Mouse (Mus musculus): ENCODE data around the gene Maml1.
"Not testable (repeated sequence)": the region's sequence is repeated elsewhere in the genome, so short reads cannot be mapped to it uniquely, and the experiment has no call there.

Maml1 gene

DNA sequence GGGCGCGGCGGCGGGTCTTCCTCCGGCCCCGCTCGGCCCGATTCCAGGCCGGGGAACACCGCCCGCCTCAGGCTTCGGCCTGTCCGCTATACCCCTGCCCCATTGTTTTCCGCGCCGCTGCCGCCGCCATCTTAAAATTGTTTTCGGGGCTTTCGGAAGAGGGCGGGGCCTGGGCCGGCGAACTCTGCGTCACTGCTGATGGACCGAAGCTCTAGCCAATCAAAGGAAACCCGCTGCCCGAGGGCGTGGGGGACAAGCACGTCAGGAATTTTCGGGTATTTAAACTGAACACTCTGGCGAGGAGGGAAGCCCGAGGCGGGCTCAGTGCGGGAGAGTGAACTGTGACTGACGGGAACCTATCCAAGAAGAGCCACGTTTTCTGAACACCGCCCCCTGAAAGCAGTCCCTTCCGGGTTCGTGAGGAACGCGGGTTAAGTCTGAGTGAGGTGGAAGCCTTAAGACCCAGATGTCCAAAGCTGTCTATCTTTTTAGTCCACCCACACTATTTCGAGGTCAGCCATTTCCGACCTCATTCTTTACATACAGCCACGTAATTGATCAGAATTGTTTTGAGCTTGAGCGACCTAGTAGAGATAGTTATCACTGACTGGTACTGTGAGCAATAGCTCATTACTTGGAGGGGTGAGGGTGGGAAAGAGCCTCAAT, at the start of gene Maml1:
Gene Maml1, minus strand, starts transcription at position 122 of the 666 bp plus-strand sequence.
- DNase-seq (ENCODE audit: low read depth in 1 of 2, low spot score in 2 of 2), result peak; percentile 96 to 97

DNA sequence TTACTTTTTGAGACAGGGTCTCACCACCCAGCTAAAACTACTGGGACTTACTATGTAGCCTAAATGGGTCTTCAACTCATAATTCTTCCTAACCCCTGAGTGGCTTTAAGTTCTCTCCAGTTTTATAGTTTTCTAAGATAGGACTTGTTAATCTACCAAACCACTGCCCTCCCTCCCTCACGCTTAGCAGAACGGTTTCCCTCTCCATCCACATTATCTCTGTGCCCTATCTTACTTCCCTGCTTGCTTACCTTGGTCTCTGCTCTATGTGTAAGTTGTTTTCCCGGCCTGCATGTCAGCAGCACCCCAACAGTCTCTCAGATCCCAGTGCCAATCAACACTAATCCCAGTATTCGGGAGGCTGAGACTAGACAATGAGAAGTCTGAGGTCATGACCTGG, 44.8 kb upstream of the Maml1 start:
- DNase-seq (ENCODE audit: low read depth in 1 of 2, low spot score in 2 of 2), result no peak

- DNase-seq (ENCODE audit: low read depth in 1 of 2, low spot score in 2 of 2), result no peak
Measured at GRCm38 (mm10) chr11:50336126-50336525, 44.0 kb upstream of the Maml1 start.

DNA sequence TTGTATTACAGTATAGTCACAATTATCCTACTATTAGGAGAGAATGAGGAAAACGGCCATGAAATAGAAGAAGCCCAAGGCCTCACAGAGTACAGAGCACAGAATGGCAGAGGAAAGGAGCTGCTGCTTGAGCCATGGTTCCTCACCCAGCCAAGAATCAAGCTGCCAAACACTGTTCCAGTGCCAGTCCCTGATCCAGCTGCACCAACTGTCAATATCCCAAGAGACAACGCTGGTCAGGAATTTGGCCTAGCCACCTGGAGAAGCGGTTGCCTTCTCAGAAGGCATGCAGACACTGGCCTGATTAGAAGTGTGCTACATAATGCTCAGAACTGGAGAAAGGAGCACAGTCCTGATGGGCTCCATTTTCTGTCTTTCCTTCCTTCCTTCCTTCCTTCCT, 41.1 kb upstream of the Maml1 start:
- DNase-seq (ENCODE audit: low read depth in 1 of 2, low spot score in 2 of 2), result no peak

GRCm38 (mm10) chr11:50329378-50329777, 37.3 kb upstream of the Maml1 start:
- DNase-seq (ENCODE audit: low read depth in 1 of 2, low spot score in 2 of 2), result no peak

GRCm38 (mm10) chr11:50328075-50328625, 36.0 kb upstream of the Maml1 start:
- no peak for DNase-seq (ENCODE audit: low read depth in 1 of 2, low spot score in 2 of 2)

DNA sequence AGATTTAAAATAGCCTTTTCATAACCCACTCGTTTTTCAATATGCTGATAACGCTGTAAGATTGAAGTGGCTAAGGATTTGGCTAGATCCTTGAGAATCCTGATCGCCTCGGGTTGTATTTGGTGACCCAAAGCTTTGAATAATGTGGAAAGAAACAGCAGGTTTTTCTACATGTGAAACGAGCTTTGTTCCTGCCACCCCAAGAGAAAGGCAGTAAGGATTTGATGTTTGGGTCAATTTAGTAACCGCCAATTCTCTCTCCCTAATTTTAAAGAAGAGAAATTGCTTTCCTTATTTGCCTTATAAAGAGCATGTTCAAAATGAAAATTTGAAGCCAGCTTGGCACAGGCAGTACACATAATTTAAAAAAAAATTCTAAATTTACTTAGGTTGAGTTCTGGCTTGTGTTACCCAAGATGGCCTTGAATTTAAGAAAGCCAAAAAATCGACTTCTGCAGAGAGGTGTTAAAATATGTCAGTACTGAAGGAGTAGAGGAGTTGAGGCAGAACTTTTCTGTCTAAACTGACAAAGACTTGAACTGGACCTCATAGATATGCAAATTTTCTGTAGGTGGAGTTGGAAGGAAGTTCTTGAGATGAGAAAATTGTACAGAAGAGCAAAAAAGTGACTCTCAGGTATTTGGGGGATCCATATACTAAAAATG, 34.3 kb upstream of the Maml1 start:
- DNase-seq (ENCODE audit: low read depth in 1 of 2, low spot score in 2 of 2), result no peak

DNA sequence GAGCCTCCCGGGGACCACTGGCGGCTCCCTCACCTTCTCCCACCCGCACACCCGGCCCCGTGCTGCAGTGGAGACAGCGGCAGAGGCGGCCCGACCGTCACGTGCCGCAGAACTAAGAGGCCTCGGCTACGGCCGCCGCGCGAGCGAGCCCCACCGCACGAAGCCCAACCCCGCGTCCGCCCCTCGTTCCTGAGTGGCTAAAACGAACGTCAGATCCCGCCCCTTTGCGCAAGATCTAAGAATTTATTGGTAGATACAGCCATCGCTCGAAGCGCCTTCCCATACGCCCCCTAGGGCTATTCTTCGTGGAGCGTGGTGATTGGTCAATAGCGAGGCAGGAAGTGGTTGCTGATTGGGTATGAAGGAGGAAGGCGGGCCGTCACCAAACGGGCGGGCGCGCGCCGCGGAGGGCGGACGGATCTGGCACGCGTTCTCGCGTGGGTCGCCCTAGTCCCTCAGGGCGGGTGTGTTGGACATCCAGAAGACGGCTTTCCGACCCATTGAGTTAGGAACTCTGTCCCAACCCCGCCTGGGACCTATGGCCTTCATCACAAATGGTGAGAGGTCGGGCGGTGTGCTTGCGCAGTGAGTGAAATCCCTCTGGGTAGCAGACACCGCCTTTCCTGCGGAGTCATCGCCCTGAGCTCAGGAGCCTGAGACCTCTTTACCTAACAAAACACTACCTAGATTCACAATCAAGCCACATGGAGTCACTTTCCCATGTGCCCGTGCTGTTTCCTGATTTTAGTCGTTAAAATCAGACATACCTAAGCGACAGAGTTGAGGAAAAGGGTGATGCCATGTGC, 33.6 kb upstream of the Maml1 start, which contains the start of gene Canx:
Gene Canx, minus strand, starts transcription at position 178 of the 806 bp plus-strand sequence.
- DNase-seq (ENCODE audit: low read depth in 1 of 2, low spot score in 2 of 2), result peak; percentile 99

DNA sequence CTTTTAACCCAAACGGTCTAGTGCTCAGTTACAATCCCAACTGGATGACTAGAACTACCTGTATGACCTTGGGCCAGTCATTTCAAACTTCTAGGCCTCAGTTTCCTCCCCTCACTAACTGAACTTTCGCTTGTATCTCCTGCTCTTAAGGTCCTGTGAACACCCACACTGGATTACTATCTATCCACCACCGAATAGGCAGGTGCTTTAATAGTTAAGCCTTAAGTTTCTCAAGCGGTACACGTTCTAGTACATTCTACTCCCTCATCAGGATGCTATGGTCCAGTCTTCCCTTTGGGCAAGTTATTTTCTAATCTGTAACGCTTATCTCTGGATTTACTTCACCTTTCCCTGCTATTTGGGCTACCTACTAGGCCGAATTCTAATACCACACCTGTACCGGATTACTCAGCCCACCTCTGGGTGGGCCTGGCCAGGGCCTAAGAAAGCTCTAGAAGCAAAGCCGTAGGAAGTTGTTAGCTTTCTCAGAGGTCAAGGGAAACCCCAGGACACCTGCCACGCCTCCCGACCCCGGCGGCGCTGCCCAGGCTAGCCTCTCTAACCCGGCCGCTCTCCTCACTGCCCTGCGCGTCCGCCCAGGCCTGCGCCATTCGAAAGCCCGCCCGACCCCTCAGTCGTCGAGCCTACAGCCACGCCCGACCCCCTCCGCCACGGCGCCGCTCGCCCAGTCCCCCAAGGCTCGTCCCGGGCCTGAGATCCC, 32.8 kb upstream of the Maml1 start:
- peak in 1 of 2 experiments; percentile 6 for DNase-seq (ENCODE audit: low read depth in 1 of 2, low spot score in 2 of 2)

DNA sequence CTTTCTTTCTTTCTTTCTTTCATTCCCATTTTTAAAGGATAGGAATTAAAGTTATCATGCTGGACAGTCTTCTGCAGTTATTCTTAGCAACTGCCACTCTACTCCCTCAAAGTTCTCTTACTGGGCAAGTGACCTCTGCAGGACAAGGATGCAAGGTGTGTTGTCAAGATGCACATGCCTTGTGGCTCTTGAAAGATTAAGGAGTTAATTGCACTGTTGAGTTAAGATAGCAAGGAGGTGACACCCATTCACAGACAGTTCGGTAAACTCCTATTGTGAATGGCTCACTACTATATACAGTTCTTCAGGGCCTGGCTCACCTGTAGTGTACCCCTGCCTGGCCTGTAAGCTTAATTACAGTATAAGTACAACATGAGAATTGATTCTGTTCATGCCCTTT, 31.7 kb upstream of the Maml1 start:
- no peak for DNase-seq (ENCODE audit: low read depth in 1 of 2, low spot score in 2 of 2)

DNA sequence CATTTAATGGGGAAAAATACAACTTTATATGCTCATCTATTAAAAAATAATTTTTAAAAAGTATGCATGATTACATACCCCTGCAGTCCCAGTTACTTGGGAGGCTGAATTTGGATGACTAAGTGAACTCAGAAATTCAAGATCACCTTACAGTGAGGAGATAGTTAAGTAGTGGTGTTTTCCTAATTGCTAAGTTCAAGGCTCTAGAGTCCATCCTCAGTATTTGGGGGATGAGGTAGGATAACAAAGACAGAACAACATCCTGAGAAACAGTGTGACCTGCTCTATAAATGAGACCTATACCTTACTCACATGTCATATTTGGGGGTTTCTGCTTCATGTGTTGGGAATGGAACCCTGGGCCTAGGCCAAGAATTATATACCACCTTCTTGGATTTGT, 30.2 kb upstream of the Maml1 start:
- DNase-seq (ENCODE audit: low read depth in 1 of 2, low spot score in 2 of 2), result no peak

DNA sequence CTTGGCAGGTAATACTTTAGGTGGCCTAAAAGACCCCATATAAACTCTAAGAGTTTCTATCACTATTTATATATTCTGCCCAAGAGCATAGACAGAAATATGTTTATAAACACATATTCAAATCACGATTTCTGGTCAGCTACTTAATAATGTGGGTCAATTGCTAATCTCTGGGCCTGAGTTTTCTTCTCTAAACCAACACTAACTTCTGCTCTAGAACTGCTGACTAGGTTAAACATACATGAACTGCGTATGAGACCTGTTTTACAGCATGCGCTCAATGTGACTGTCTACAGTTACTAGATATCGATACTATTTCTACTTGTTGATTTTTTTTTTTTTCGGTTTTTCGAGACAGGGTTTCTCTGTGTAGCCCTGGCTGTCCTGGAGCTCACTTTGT, 29.1 kb upstream of the Maml1 start:
- DNase-seq (ENCODE audit: low read depth in 1 of 2, low spot score in 2 of 2), result no peak

GRCm38 (mm10) chr11:50319343-50319742, 27.2 kb upstream of the Maml1 start:
- DNase-seq (ENCODE audit: low read depth in 1 of 2, low spot score in 2 of 2), result not testable (repeated sequence)

DNA sequence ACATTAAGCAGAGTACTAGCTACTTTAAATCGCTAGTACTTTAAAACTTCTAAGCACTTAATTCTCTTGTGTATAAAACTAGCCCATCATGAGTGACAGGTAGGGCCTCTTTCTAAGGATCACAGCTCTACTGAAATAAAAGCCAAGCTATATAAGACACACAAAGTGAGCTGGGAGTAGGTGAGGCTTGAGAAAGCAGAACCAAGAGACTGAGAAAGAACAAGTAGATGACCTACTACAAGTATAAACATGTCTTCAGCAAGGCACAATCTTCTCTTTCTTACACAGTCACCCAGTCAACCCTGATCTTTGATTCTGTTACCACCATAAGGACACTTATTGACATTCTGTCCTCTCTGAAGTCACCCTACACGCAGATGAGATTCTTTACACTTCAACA, 20.7 kb upstream of the Maml1 start:
- no peak for DNase-seq (ENCODE audit: low read depth in 1 of 2, low spot score in 2 of 2)

- no peak for DNase-seq (ENCODE audit: low read depth in 1 of 2, low spot score in 2 of 2)
Measured at GRCm38 (mm10) chr11:50303406-50303805, 11.3 kb upstream of the Maml1 start.

DNA sequence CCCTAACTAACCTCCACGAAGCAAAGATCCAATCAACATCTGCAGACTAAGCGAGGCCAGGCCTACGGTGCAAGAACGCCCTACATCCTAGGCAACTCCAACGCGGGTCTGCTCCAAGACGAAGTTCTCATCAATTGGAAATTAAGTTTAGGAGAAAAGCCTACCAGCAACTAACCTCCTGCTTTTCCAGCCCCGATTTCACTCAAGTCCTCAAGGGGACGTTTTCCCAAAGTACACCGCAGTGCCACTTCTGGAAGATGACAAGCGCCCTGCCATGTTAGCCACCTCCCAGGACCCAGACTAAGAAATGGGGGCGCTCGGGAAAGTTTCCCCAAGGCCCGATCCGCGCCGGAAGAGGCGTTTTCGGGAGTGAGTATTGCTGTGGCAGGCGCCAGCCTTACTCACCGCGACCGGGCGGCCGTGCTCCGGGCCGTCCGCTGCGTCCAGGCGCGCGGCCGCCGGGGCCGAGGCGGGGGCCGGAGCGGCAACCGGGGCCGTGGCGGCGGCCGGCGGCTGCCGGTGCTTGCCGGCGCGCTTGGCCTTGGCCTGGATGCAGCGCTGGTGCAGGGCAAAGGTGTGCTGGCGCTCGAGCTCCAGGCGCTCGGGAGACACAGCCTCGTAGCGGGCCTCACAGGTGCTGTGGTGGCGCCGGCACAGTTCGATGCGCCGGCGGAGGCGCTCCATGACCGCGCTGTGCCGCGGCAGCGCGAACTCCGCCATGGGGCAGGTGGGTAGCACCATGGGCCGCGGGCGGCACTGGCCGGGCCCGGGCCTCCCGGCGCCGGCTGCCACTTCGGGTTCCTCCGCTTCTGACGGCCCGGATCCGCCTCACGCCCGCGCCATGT, 568 bp downstream of the Maml1 start:
- no peak for DNase-seq (ENCODE audit: low read depth in 1 of 2, low spot score in 2 of 2)

GRCm38 (mm10) chr11:50290486-50291225, 1.5 kb downstream of the Maml1 start:
- DNase-seq (ENCODE audit: low read depth in 1 of 2, low spot score in 2 of 2), result no peak

- DNase-seq (ENCODE audit: low read depth in 1 of 2, low spot score in 2 of 2), result no peak
Measured at GRCm38 (mm10) chr11:50286428-50286827, 5.7 kb downstream of the Maml1 start.

GRCm38 (mm10) chr11:50285696-50286095, 6.4 kb downstream of the Maml1 start:
- no peak for DNase-seq (ENCODE audit: low read depth in 1 of 2, low spot score in 2 of 2)

All from monocyte, adult 2 months (primary cell).